Mouse (Mus musculus) lung, postnatal 0 days (tissue): ENCODE measurements around the gene Tank. TPM values are rescaled to one million over a fixed set of nuclear protein-coding genes. Genes with fewer than 3 reads are reported as not detected.

Experiments used
- ATAC-seq: fragments of 200-750 bp; cut with Nextera tagmentation; 2 replicates; pipeline ENCODE4 v1.8.0; 2017; ENCODE audit warnings: moderate library complexity
- DNase-seq: peaks from one replicate; pipeline ENCODE4 v3.0.0-alpha.2; 2016; ENCODE audit warnings: low spot score
- H3K27ac ChIP-seq: fragments of 300-500 bp; sonication (generic); 2 replicates; pipeline ENCODE4 v1.5.1; 2014; ENCODE audit warnings: antibody characterized with exemption, mild to moderate bottlenecking, low read length, mixed read lengths
- H3K27me3 ChIP-seq: fragments of 300-500 bp; sonication (generic); replicated peaks from 2 replicates; pipeline ENCODE4 v1.6.1; 2014; ENCODE audit warnings: low read length, mixed read lengths; ENCODE audit not compliant: insufficient read depth
- H3K36me3 ChIP-seq: fragments of 300-500 bp; sonication (generic); 2 replicates; pipeline ENCODE4 v1.6.1; 2014; ENCODE audit warnings: low read length, mixed read lengths; ENCODE audit not compliant: insufficient read depth
- H3K4me1 ChIP-seq: fragments of 300-500 bp; sonication (generic); 2 replicates; pipeline ENCODE4 v1.6.1; 2014; ENCODE audit warnings: antibody characterized with exemption, low read depth, low read length, mixed read lengths; ENCODE audit not compliant: insufficient read depth
- H3K4me2 ChIP-seq: fragments of 300-500 bp; sonication (generic); replicated peaks from 2 replicates; pipeline ENCODE4 v1.6.1; 2014; ENCODE audit warnings: low read depth, mild to moderate bottlenecking, low read length, moderate library complexity, mixed read lengths
- H3K4me3 ChIP-seq: fragments of 300-500 bp; sonication (generic); 2 replicates; pipeline ENCODE4 v1.5.1; 2014; ENCODE audit warnings: low read depth, low read length
- H3K9ac ChIP-seq: fragments of 300-500 bp; sonication (generic); replicated peaks from 2 replicates; pipeline ENCODE4 v1.6.1; 2014; ENCODE audit warnings: low read depth, mild to moderate bottlenecking
- H3K9me3 ChIP-seq: fragments of 300-500 bp; sonication (generic); 2 replicates; pipeline ENCODE4 v1.6.1; 2016; ENCODE audit warnings: low read length, mixed read lengths
- CTCF ChIP-seq: IDR thresholded peaks from 2 replicates; pipeline ENCODE4 v1.5.1; 2016; ENCODE audit warnings: antibody characterized with exemption, mild to moderate bottlenecking
- EP300 ChIP-seq: IDR thresholded peaks from 2 replicates; pipeline ENCODE4 v1.6.1; 2016; ENCODE audit warnings: antibody characterized with exemption, mild to moderate bottlenecking, control low read depth
- WGBS: fragments of 180-500 bp; shearing (Covaris S2); extraction: QIAGEN DNeasy Blood & Tissue Kit; methylation state at CpG from one replicate; pipeline ENCODE4 v1.1.7; 2014; 5-methylcytosine and 5-hydroxymethylcytosine counted together
- polyA plus RNA-seq: library from polyadenylated mRNA; unstranded; fragments of >200 nt; fragmentation: Nextera tagmentation; extraction: Ambion mirVana; gene quantifications from 2 replicates; pipeline ENCODE4 v1.2.1, GENCODE M21; 2015

Gene Tank
- polyA plus RNA-seq, 1 experiment from 2014 or later: 23.9 TPM

GRCm38 (mm10) chr2:61586166-61586565, 7.8 kb downstream of the Tank start:
- Histone ChIP-seq H3K4me2 (no peak overlapping the region), H3K4me1 (no peaks in the 10 kb centered on the region), H3K27ac (no peak overlapping the region), H3K9me3 (no peaks in the 10 kb centered on the region), H3K27me3 (no peaks in the 10 kb centered on the region), H3K36me3 (no peaks in the 10 kb centered on the region), H3K9ac (no peak overlapping the region), H3K4me3 (no peak overlapping the region)
- TF ChIP-seq EP300 (no peak), CTCF (no peak)
- DNase-seq (no peak), ATAC-seq (no peak)
- 91% methylated on average over 3 of the region's 3 CpGs for WGBS

GRCm38 (mm10) chr2:61590751-61591150, 12.4 kb downstream of the Tank start:
- Histone ChIP-seq H3K4me2 (no peak overlapping the region), H3K27ac (no peak overlapping the region), H3K9me3 (no peaks in the 10 kb centered on the region), H3K27me3 (no peaks in the 10 kb centered on the region), H3K36me3 (no peaks in the 10 kb centered on the region), H3K4me3 (no peak overlapping the region), H3K4me1 (no peaks in the 10 kb centered on the region; the same call in 1 of the 2 replicates), H3K9ac (no peak overlapping the region)
- ATAC-seq (no peak), DNase-seq (no peak)
- TF ChIP-seq EP300 (no peak), CTCF (no peak)
- WGBS: 83% methylated on average over 2 of the region's 2 CpGs

- WGBS: 86% methylated on average over 3 of the region's 3 CpGs
- Histone ChIP-seq H3K27me3 (no peaks in the 10 kb centered on the region), H3K4me3 (no peak overlapping the region), H3K27ac (no peak overlapping the region), H3K9me3 (no peaks in the 10 kb centered on the region), H3K4me2 (no peak overlapping the region), H3K4me1 (no peaks in the 10 kb centered on the region; the same call in 1 of the 2 replicates), H3K9ac (no peak overlapping the region), H3K36me3 (no peaks in the 10 kb centered on the region)
- TF ChIP-seq EP300: no peak
- no peak for TF ChIP-seq CTCF
- no peak for DNase-seq
- ATAC-seq: no peak
Observed at GRCm38 (mm10) chr2:61592095-61592494, 13.7 kb downstream of the Tank start.

- TF ChIP-seq EP300: peak; percentile 53; the same call in 1 of the 2 replicates
- no peak for TF ChIP-seq CTCF
- no peaks in the 10 kb centered on the region for H3K9me3 ChIP-seq
- H3K27ac ChIP-seq: peak overlapping the region; percentile 97; the same call in 1 of the 2 replicates
- H3K36me3 ChIP-seq: no peaks in the 10 kb centered on the region
- no peaks in the 10 kb centered on the region for H3K27me3 ChIP-seq
- DNase-seq (no peak), ATAC-seq (no peak; the same call in 1 of the 2 replicates)
- 6% methylated on average over 5 of the region's 5 CpGs for WGBS
- no peaks in the 10 kb centered on the region; the same call in 1 of the 2 replicates for H3K4me1 ChIP-seq
- H3K4me2 ChIP-seq: peak overlapping the region; percentile 80
- no peak overlapping the region for H3K9ac ChIP-seq
- peak overlapping the region; percentile 91 for H3K4me3 ChIP-seq
Observed at GRCm38 (mm10) chr2:61592699-61593029, 14.3 kb downstream of the Tank start.

GRCm38 (mm10) chr2:61593030-61593811, 14.8 kb downstream of the Tank start:
- Histone ChIP-seq H3K4me2 (peak overlapping the region; percentile 80), H3K9me3 (no peaks in the 10 kb centered on the region), H3K9ac (peak overlapping the region; percentile 94), H3K4me1 (no peaks in the 10 kb centered on the region; the same call in 1 of the 2 replicates), H3K4me3 (peak overlapping the region; percentile 91), H3K36me3 (no peaks in the 10 kb centered on the region), H3K27me3 (no peaks in the 10 kb centered on the region), H3K27ac (peak overlapping the region; percentile 97)
- DNase-seq: peak; percentile 98
- WGBS: under 1% methylated on average over 62 of the region's 62 CpGs
- no peak; the same call in 1 of the 2 replicates for TF ChIP-seq EP300
- no peak for TF ChIP-seq CTCF
- ATAC-seq: peak; percentile 98

- Histone ChIP-seq H3K4me3 (peak overlapping the region; percentile 91), H3K36me3 (no peaks in the 10 kb centered on the region), H3K9ac (peak overlapping the region; percentile 94), H3K9me3 (no peaks in the 10 kb centered on the region), H3K27ac (peak overlapping the region; percentile 97), H3K4me1 (no peaks in the 10 kb centered on the region; the same call in 1 of the 2 replicates), H3K27me3 (no peaks in the 10 kb centered on the region), H3K4me2 (peak overlapping the region; percentile 80)
- no peak for ATAC-seq
- peak; percentile 64 for DNase-seq
- under 1% methylated on average over 12 of the region's 12 CpGs for WGBS
- TF ChIP-seq CTCF (no peak), EP300 (no peak)
Observed at GRCm38 (mm10) chr2:61593871-61594304, 15.5 kb downstream of the Tank start.
